Mouse (Mus musculus) gastrocnemius, adult 2 months (tissue): Measurements from ENCODE around the gene Extl1. TPM values are rescaled to one million over a fixed set of nuclear protein-coding genes. Genes with fewer than 3 reads are reported as not detected.

Experiments used
- DNase-seq: peaks from one replicate; pipeline ENCODE4 v3.0.0; 2022
- H3K27ac ChIP-seq: fragments of 200-600 bp; 2 replicates; pipeline ENCODE4 v1.8.1; 2022; ENCODE audit warnings: mild to moderate bottlenecking
- H3K4me3 ChIP-seq: fragments of 200-600 bp; 2 replicates; pipeline ENCODE4 v1.8.1; 2022; ENCODE audit warnings: mild to moderate bottlenecking, moderate library complexity
- CTCF ChIP-seq: fragments of 200-600 bp; IDR thresholded peaks from 2 replicates; pipeline ENCODE4 v1.8.1; 2022; ENCODE audit warnings: antibody characterized with exemption, mild to moderate bottlenecking, moderate library complexity
- intact Hi-C: fragments of 180-260 bp; cut with DNase I; formaldehyde crosslinking; loops from one replicate; pipeline ENCODE4 v1.15.1; 2025
- total RNA-seq, 2 experiments: library from RNA; stranded (reverse); gene quantifications; 2 replicates each; pipeline ENCODE4 v1.2.3; 2021

The Extl1 gene
- total RNA-seq, 2 experiments from 2014 or later: 25.1 to 27.8 TPM

DNA sequence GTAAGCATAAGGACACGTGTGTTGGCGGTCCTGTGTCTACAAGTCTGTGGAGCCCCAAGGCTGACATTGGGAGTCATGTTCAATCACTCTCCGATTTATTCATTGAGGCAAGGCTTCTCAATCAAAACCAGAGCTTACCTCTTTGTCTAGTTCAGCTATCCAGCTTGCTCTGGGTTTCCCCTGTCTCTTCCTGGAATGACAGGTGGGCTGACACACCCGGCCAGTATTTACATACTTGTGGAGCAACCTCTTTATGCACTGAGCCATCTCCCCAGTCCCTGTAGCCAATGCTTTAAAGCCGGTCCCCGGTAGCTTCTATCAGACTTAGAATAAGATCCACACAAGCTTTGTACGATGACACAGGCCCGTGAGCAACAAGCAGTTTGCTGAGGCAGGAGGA lies 4.1 kb downstream of the Extl1 start:
- H3K4me3 ChIP-seq: no peak overlapping the region
- intact Hi-C loops: no loop called here
- no peak for TF ChIP-seq CTCF
- no peak overlapping the region for H3K27ac ChIP-seq
- DNase-seq: no peak

DNA sequence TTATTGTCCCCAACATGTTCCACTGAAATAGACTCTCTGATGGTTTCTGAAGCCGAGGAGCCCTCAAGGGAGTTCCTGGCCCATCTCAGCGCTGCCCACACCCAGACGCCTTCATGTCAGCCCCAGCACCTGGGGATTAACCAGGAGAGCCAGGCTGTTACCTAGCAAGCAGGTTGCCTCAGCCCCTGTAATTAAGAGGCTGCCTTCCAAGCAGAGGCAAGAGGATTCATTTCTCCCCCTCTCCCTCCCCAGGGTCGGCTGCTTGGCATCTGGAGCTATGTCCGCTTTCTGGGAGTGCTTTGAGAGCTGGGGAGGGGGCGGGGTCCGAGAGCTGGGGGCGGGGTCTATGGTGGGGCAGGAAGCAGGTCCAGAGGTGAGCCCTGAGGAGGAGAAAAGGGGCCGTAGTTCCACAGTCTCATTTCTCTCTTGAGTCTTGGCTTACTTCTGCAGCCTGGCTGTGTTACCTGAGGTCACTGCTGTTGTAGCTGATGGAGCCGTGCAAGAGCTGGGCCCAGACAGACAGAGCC lies 5.5 kb downstream of the Extl1 start:
- intact Hi-C loops: no loop called here
- H3K4me3 ChIP-seq: no peak overlapping the region
- no peak overlapping the region for H3K27ac ChIP-seq
- DNase-seq: no peak
- TF ChIP-seq CTCF: no peak

GRCm38 (mm10) chr4:134374306-134374705 lies 9.3 kb downstream of the Extl1 start:
- TF ChIP-seq CTCF: no peak
- DNase-seq: no peak
- Histone ChIP-seq H3K27ac (no peak overlapping the region), H3K4me3 (no peak overlapping the region)
- intact Hi-C loops: loop anchor here (5.0 kb wide), 1 partner anchor 122 kb away; the partner anchor contains the start of gene Grrp1

DNA sequence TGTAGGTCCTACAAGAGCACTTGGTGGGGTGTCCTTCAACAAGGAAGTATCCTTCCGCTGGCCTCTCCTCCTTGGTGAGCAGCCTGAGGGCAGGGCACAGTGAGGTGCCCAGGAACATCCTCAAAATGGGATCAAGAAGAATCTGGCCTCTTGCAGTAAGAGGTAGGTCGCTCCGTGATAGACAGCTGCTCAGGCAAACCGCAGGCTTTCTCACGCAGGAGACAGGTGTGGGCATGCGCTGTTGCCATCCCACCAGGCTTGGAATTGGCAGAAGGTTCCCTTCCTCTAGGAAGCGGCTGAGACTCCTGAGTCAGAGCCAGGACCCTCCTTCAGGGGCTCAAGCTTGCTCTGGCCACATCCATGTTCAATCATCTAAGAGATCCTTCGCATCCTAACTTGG lies 10.4 kb downstream of the Extl1 start:
- no peak for TF ChIP-seq CTCF
- DNase-seq: no peak
- intact Hi-C loops: loop anchor here (5.0 kb wide), 1 partner anchor 121 kb away; the partner anchor contains the start of gene Grrp1
- Histone ChIP-seq H3K27ac (no peak overlapping the region; the same call in 1 of the 2 replicates), H3K4me3 (no peak overlapping the region)

DNA sequence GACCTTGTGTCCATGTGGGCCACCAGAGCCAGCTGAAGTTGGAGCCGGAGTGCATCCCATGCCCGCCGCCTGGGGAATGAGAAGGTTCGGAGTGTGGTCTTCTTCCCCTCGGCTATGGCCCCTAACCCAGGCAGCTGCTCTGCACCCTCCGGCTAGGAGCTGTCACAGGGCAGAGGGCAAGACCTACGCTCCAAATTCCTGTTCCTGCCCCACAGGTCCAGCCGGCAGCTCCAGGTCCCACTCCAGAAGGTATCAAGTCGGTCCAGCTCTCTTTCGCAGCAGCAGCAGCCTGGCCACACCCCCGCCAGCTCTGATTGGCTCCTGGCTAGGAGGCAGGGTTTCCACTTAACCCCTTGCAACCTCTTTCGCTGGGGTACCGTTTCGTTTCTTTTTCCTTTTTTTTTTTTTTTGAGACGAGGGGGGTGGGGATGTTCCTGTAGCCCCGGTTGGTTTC lies 11.3 kb downstream of the Extl1 start:
- no peak for TF ChIP-seq CTCF
- intact Hi-C loops: loop anchor here (5.0 kb wide), 1 partner anchor 120 kb away; the partner anchor contains the start of gene Grrp1
- peak overlapping the region; percentile 72 for H3K4me3 ChIP-seq
- peak; percentile 92 for DNase-seq
- peak overlapping the region; percentile 92 for H3K27ac ChIP-seq

GRCm38 (mm10) chr4:134371316-134371855 lies 12.3 kb downstream of the Extl1 start:
- intact Hi-C loops: loop anchor here (5.0 kb wide), 1 partner anchor 119 kb away; the partner anchor contains the start of gene Grrp1
- Histone ChIP-seq H3K27ac (peak overlapping the region; percentile 92), H3K4me3 (peak overlapping the region; percentile 72)
- no peak for TF ChIP-seq CTCF
- DNase-seq: peak; percentile 61

- no peak; the same call in 1 of the 2 replicates for TF ChIP-seq CTCF
- Histone ChIP-seq H3K4me3 (peak overlapping the region; percentile 72), H3K27ac (peak overlapping the region; percentile 92)
- peak; percentile 34 for DNase-seq
- intact Hi-C loops: loop anchor here (5.0 kb wide), 1 partner anchor 118 kb away; the partner anchor contains the start of gene Grrp1
Measured at GRCm38 (mm10) chr4:134370649-134371221, 12.9 kb downstream of the Extl1 start.

- TF ChIP-seq CTCF: no peak
- H3K27ac ChIP-seq: no peak overlapping the region
- no peak for DNase-seq
- no peak overlapping the region for H3K4me3 ChIP-seq
- intact Hi-C loops: no loop called here
Measured at GRCm38 (mm10) chr4:134365280-134365679, 18.4 kb downstream of the Extl1 start.

GRCm38 (mm10) chr4:134362586-134362985 lies 21.1 kb downstream of the Extl1 start:
- DNase-seq: peak; percentile 43
- no peak for TF ChIP-seq CTCF
- intact Hi-C loops: no loop called here
- Histone ChIP-seq H3K4me3 (peak overlapping the region; percentile 50), H3K27ac (no peak overlapping the region)

DNA sequence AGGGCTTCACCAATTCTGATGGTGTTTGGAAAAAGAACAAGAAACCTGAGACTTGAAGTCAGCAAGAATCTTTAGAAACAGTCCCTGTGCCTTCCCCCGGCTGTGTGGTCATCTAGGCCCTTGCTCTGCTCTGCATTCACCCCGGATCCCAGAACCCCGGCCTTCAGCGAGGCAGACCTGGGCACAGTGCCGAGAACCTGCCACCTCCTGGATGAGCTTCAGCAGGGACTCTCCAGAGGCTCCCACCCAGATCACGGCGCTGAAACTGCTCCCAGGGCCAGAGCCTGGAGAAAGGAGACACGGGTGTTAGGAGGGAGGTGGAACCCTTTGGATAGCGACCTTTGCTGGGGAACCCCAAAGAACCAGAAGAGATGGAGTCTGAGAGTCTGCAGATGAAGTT lies 21.5 kb downstream of the Extl1 start:
- intact Hi-C loops: no loop called here
- no peak for TF ChIP-seq CTCF
- DNase-seq: peak; percentile 27
- no peak overlapping the region for H3K4me3 ChIP-seq
- no peak overlapping the region for H3K27ac ChIP-seq

DNA sequence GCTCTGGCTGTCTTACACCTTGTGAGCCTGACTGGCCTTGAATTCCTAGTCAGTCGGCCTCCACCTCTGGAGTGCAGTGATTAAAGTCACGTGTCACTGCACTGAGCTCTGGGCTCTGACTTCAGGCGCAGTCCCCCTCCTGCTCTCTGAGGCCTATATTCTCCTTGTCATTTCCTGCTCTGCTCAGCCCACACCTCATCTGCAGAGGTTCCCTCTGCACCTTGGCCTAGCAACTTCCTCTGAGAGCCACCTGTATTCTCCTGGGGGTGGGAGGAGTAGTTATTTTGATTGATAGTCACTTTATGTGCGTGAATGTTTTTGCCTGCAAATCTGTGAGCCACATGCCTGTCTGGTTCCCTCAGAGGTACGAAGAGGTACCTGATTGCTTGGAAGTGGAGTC lies 22.4 kb downstream of the Extl1 start:
- Histone ChIP-seq H3K27ac (no peak overlapping the region), H3K4me3 (no peak overlapping the region)
- no peak for TF ChIP-seq CTCF
- DNase-seq: peak; percentile 6
- intact Hi-C loops: no loop called here

DNA sequence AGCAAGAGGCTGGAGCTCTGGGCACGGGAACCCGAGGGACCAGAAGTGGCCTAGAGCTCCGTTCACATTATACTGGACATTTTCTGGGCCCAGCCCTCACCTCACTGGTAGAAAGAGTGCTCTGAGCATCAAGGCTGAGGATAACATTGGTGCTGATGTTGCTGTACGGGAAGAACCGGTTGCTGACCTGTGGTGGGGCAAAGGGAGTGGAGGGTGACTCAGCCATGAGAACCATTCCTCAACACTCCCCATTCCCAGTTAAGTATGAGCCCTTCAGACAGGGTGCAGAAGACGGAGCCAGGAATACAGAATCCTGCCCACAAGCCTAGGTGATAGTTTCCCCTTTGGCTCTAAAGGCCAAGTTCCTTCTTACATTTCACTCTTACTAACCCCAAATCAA lies 24.0 kb downstream of the Extl1 start:
- H3K27ac ChIP-seq: no peak overlapping the region
- peak; percentile 4 for DNase-seq
- TF ChIP-seq CTCF: no peak
- intact Hi-C loops: loop anchor here (5.0 kb wide), 1 partner anchor 67 kb away; no protein-coding TSS in a partner anchor
- H3K4me3 ChIP-seq: no peak overlapping the region

- no peak for TF ChIP-seq CTCF
- DNase-seq: no peak
- no peak overlapping the region for H3K4me3 ChIP-seq
- intact Hi-C loops: loop anchor here (2.0 to 5.0 kb wide), 2 partner anchors 43 to 65 kb away; partner anchors contain the start of gene Trim63
- peak overlapping the region; percentile 93; the same call in 1 of the 2 replicates for H3K27ac ChIP-seq
Measured at GRCm38 (mm10) chr4:134357461-134357771, 26.2 kb downstream of the Extl1 start.
